Mouse (Mus musculus): Measurements from ENCODE around the gene Bspry.

GRCm38 (mm10) chr4:62516579-62516978 is 36.7 kb downstream of the Bspry start:
- TF ChIP-seq CTCF (IDR thresholded peaks at IDR 0.05; ENCODE audit: low read depth), result no peak
- TF ChIP-seq EP300 (IDR thresholded peaks at IDR 0.05; ENCODE audit: low read depth), result no peak

All from heart, postnatal 0 days (tissue).